Mouse (Mus musculus) stomach, postnatal 0 days (tissue): Measurements from ENCODE around the gene Ints7.

Experiments used
- CTCF ChIP-seq: IDR thresholded peaks from 2 replicates; pipeline ENCODE4 v1.5.1; 2016; ENCODE audit warnings: antibody characterized with exemption, low read depth, mild to moderate bottlenecking, moderate library complexity
- EP300 ChIP-seq: optimal IDR thresholded peaks from 2 replicates; pipeline ENCODE3; 2016; ENCODE audit warnings: antibody characterized with exemption

DNA sequence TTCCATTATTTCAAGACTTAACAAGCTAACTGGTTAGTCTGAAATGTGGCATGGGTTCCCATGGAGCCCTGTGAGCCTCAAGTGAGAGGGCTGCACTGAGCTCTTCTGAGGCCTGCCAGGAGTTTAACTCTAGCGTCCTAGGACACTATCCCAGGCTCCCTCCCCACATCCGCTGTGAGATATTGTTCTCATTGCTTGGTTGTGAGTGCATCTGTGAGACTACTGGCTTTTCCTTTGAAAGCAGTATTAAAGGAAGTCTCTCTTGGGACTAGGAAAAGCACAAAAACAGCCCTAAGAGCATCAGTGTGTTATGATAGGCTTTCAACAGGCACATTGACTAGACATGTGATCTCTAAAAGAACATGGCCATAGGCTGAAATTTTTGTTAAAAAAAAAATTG lies 40.5 kb upstream of the Ints7 start:
- TF ChIP-seq CTCF: no peak
- TF ChIP-seq EP300: no peak
